15 mouse cellular contexts compared by ENCODE assay signal in genomic region chr4:43528487-43528886, GRCm38 (mm10). TPM values are rescaled to one million over a fixed set of nuclear protein-coding genes. Genes with fewer than 3 reads are reported as not detected.
DNase-seq lines count a peak whose midpoint lies in the region; ATAC-seq and TF ChIP-seq lines count a peak whose summit lies in the region.
"Had no signal": no experiment of that assay in that cellular context is flagged by ENCODE, and none has a peak within 500 bp of the region (broad histone marks: within the 10 kb centered on the region; RNA-seq: fewer than 3 reads in every experiment).

No protein-coding gene starts in this region.

- no peak overlapping the region for H3K4me3 ChIP-seq in left cerebral cortex, adult 2 months
- H3K4me3 ChIP-seq: embryonic facial prominence, embryonic 13.5 days; forebrain, embryonic 13.5 days; lung, embryonic 15.5 days; midbrain, embryonic 12.5 days had no signal

- DNase-seq in left cerebral cortex, adult 2 months (ENCODE audit: extremely low spot score in 1 of 2, low spot score in 2 of 2): no peak
- no peak for DNase-seq in left cerebral cortex, adult 11 months (ENCODE audit: low spot score)
- DNase-seq in 3134 (ENCODE audit: extremely low read depth, insufficient read length, low spot score): peak; percentile 30
- DNase-seq in 416B (ENCODE audit: low read depth): peak; percentile 44
- peak; percentile 54 for DNase-seq in ZHBTc4 (ENCODE audit: low read depth, low spot score)
- no peak for DNase-seq in heart, postnatal 4 days
- DNase-seq: adrenal gland, adult 8-10 months; cerebellum, postnatal 36 days; kidney, adult 8-10 months had no signal

- TF ChIP-seq CTCF in left cerebral cortex, adult 2 months (IDR thresholded peaks at IDR 0.05): peak; percentile 19

- H3K27ac ChIP-seq in left cerebral cortex, adult 2 months: no peak overlapping the region
- H3K27ac ChIP-seq: embryonic facial prominence, embryonic 13.5 days; forebrain, embryonic 13.5 days; lung, embryonic 15.5 days; midbrain, embryonic 12.5 days had no signal

- intact Hi-C loops in left cerebral cortex, adult 2 months (cut with DNase I): loop anchor here (5.0 kb wide), 1 partner anchor 36 kb away; the partner anchor contains the start of gene Ccdc107

- ATAC-seq in granulocyte monocyte progenitor cell, adult 5-6 weeks (replicated peaks; ENCODE audit: poor library complexity, severe bottlenecking): no peak
- ATAC-seq: forebrain, embryonic 13.5 days had no signal

RNA-seq across cellular contexts. Expression of gene Tpm2, which starts 4.9 kb away (rescaled TPM):
- total RNA-seq in left cerebral cortex, adult 2 months (2021): 1 to 10 TPM; 7.0 to 8.8 TPM
- total RNA-seq in granulocyte monocyte progenitor cell, adult 5-6 weeks (2014; fragmentation: Nextera tagmentation): 1.6 and 3.8 TPM in 2 replicates
- 2.5 and 5.2 TPM in 2 replicates for total RNA-seq in granulocyte monocyte progenitor cell, adult 5-6 weeks (2017)
- total RNA-seq in heart, postnatal 4 days (2021): 100 to 1,000 TPM; 104 to 136 TPM

RNA-seq across cellular contexts. Expression of gene Car9, which starts 21.7 kb away (rescaled TPM):
- not detected for total RNA-seq in left cerebral cortex, adult 2 months (2021)
- 11.6 and 16.9 TPM in 2 replicates for total RNA-seq in granulocyte monocyte progenitor cell, adult 5-6 weeks (2014; fragmentation: Nextera tagmentation)
- 4.1 and 7.6 TPM in 2 replicates for total RNA-seq in granulocyte monocyte progenitor cell, adult 5-6 weeks (2017)
- total RNA-seq in heart, postnatal 4 days (2021): under 1 TPM; 0.74 to 0.97 TPM

RNA-seq across cellular contexts. Expression of gene Arhgef39, which starts 29.0 kb away (rescaled TPM):
- total RNA-seq in left cerebral cortex, adult 2 months (2021): 1 to 10 TPM in 1 of 2 experiments, under 1 TPM in 1; 0.41 to 1.7 TPM
- total RNA-seq in granulocyte monocyte progenitor cell, adult 5-6 weeks (2014; fragmentation: Nextera tagmentation): 52.0 and 55.5 TPM in 2 replicates
- total RNA-seq in granulocyte monocyte progenitor cell, adult 5-6 weeks (2017): 63.7 and 81.2 TPM in 2 replicates
- total RNA-seq in heart, postnatal 4 days (2021): 10 to 100 TPM; 14.0 to 15.7 TPM
- total RNA-seq: gastrocnemius, adult 8-10 months had no signal

RNA-seq across cellular contexts. Expression of gene Creb3, which starts 33.6 kb away (rescaled TPM):
- 10 to 100 TPM; 74.6 to 77.9 TPM for total RNA-seq in left cerebral cortex, adult 2 months (2021)
- 10.5 and 13.4 TPM in 2 replicates for total RNA-seq in granulocyte monocyte progenitor cell, adult 5-6 weeks (2014; fragmentation: Nextera tagmentation)
- total RNA-seq in granulocyte monocyte progenitor cell, adult 5-6 weeks (2017): 24.9 and 25.7 TPM in 2 replicates
- total RNA-seq in heart, postnatal 4 days (2021): 10 to 100 TPM; 53.2 to 53.4 TPM

RNA-seq across cellular contexts. Expression of gene Tln1, which starts 34.0 kb away (rescaled TPM):
- total RNA-seq in left cerebral cortex, adult 2 months (2021): 10 to 100 TPM; 50.7 to 52.2 TPM
- 167 and 198 TPM in 2 replicates for total RNA-seq in granulocyte monocyte progenitor cell, adult 5-6 weeks (2014; fragmentation: Nextera tagmentation)
- total RNA-seq in granulocyte monocyte progenitor cell, adult 5-6 weeks (2017): 251 and 299 TPM in 2 replicates
- 100 to 1,000 TPM; 184 to 187 TPM for total RNA-seq in heart, postnatal 4 days (2021)

Comparison
In these comparisons a context has a peak if more than half of its experiments do, and no peak if none do; other contexts are left out.
1. DNase-seq: peak in 3134 (single experiment), 416B (single experiment) and ZHBTc4 (single experiment); none in left cerebral cortex, adult 2 months (0 of 2), left cerebral cortex, adult 11 months (single experiment) and heart, postnatal 4 days (single experiment).
2. RNA of gene Tpm2, which starts 4.9 kb away (total RNA-seq): 104 to 136 TPM in heart, postnatal 4 days; 7.0 to 8.8 TPM in left cerebral cortex, adult 2 months and 1.6 to 5.2 TPM in granulocyte monocyte progenitor cell, adult 5-6 weeks; every median in the first group is over 10 times any median in the second.
3. RNA of gene Arhgef39, which starts 29.0 kb away (total RNA-seq): 52.0 to 81.2 TPM in granulocyte monocyte progenitor cell, adult 5-6 weeks and 14.0 to 15.7 TPM in heart, postnatal 4 days; 0.41 to 1.7 TPM in left cerebral cortex, adult 2 months; every median in the first group is over 4 times any median in the second.